Mouse (Mus musculus): ENCODE results near the gene Flcn. TPM values are rescaled to one million over a fixed set of nuclear protein-coding genes. Genes with fewer than 3 reads are reported as not detected.
A peak's percentile ranks its signal among the peaks of the same experiment; 100 is the strongest.

Flcn gene
- polyA plus RNA-seq, 1 experiment: 20.3 TPM

- Histone ChIP-seq H3K4me1 (ENCODE audit: control insufficient read depth, insufficient read depth, low read length) (peaks cover 7% of the 10 kb centered on the region), H3K36me3 (ENCODE audit: control insufficient read depth, insufficient read depth, low read length) (peaks cover 6% of the 10 kb centered on the region), H3K27me3 (ENCODE audit: control insufficient read depth, insufficient read depth, low read length) (no peaks in the 10 kb centered on the region), H3K27ac (ENCODE audit: control insufficient read depth, insufficient read depth, low read depth, low read length) (peak overlapping the region; percentile 92), H3K4me3 (ENCODE audit: control insufficient read depth, low read depth, low read length) (peak overlapping the region; percentile 85)
- TF ChIP-seq POLR2A (IDR thresholded peaks at IDR 0.05; ENCODE audit: control insufficient read depth, low read depth, low read length): peak; percentile 47; the same call in 1 of the 2 replicates
- TF ChIP-seq CTCF (IDR thresholded peaks at IDR 0.05; ENCODE audit: control insufficient read depth, insufficient read depth, insufficient replicate concordance, low read depth, low read length): no peak
Measured at GRCm38 (mm10) chr11:59786444-59787198, 23.2 kb downstream of the Flcn start.

GRCm38 (mm10) chr11:59783591-59783990 lies 26.2 kb downstream of the Flcn start:
- Histone ChIP-seq H3K27me3 (ENCODE audit: control insufficient read depth, insufficient read depth, low read length) (no peaks in the 10 kb centered on the region), H3K36me3 (ENCODE audit: control insufficient read depth, insufficient read depth, low read length) (peaks cover 6% of the 10 kb centered on the region), H3K4me1 (ENCODE audit: control insufficient read depth, insufficient read depth, low read length) (peaks cover 7% of the 10 kb centered on the region), H3K4me3 (ENCODE audit: control insufficient read depth, low read depth, low read length) (peak overlapping the region; percentile 85), H3K27ac (ENCODE audit: control insufficient read depth, insufficient read depth, low read depth, low read length) (no peak overlapping the region)
- TF ChIP-seq POLR2A (IDR thresholded peaks at IDR 0.05; ENCODE audit: control insufficient read depth, low read depth, low read length) (no peak), CTCF (IDR thresholded peaks at IDR 0.05; ENCODE audit: control insufficient read depth, insufficient read depth, insufficient replicate concordance, low read depth, low read length) (no peak)

- H3K4me1 ChIP-seq (ENCODE audit: control insufficient read depth, insufficient read depth, low read length): peaks cover 4% of the 10 kb centered on the region
- peak overlapping the region; percentile 70 for H3K4me3 ChIP-seq (ENCODE audit: control insufficient read depth, low read depth, low read length)
- H3K36me3 ChIP-seq (ENCODE audit: control insufficient read depth, insufficient read depth, low read length): peaks cover 6% of the 10 kb centered on the region
- H3K27me3 ChIP-seq (ENCODE audit: control insufficient read depth, insufficient read depth, low read length): no peaks in the 10 kb centered on the region
- peak overlapping the region; percentile 9; the same call in 1 of the 2 replicates for H3K27ac ChIP-seq (ENCODE audit: control insufficient read depth, insufficient read depth, low read depth, low read length)
- TF ChIP-seq CTCF (IDR thresholded peaks at IDR 0.05; ENCODE audit: control insufficient read depth, insufficient read depth, insufficient replicate concordance, low read depth, low read length): no peak
- no peak for TF ChIP-seq POLR2A (IDR thresholded peaks at IDR 0.05; ENCODE audit: control insufficient read depth, low read depth, low read length)
Measured at GRCm38 (mm10) chr11:59782091-59782590, 27.7 kb downstream of the Flcn start.

- no peaks in the 10 kb centered on the region for H3K27me3 ChIP-seq (ENCODE audit: control insufficient read depth, insufficient read depth, low read length)
- peak overlapping the region; percentile 64 for H3K4me3 ChIP-seq (ENCODE audit: control insufficient read depth, low read depth, low read length)
Measured at GRCm38 (mm10) chr11:59780241-59780640, 29.6 kb downstream of the Flcn start.

GRCm38 (mm10) chr11:59779406-59779805 lies 30.4 kb downstream of the Flcn start:
- H3K27ac ChIP-seq (ENCODE audit: control insufficient read depth, insufficient read depth, low read depth, low read length): peak overlapping the region; percentile 72
- peak overlapping the region; percentile 80 for H3K4me3 ChIP-seq (ENCODE audit: control insufficient read depth, low read depth, low read length)
- no peak for TF ChIP-seq POLR2A (IDR thresholded peaks at IDR 0.05; ENCODE audit: control insufficient read depth, low read depth, low read length)
- TF ChIP-seq CTCF (IDR thresholded peaks at IDR 0.05; ENCODE audit: control insufficient read depth, insufficient read depth, insufficient replicate concordance, low read depth, low read length): no peak

More at GRCm38 (mm10) chr11:59780241-59780640, 29.6 kb downstream of the Flcn start:
- H3K4me1 ChIP-seq (ENCODE audit: control insufficient read depth, insufficient read depth, low read length): no peaks in the 10 kb centered on the region
- TF ChIP-seq POLR2A (IDR thresholded peaks at IDR 0.05; ENCODE audit: control insufficient read depth, low read depth, low read length) (peak; percentile 39; the same call in 1 of the 2 replicates), CTCF (IDR thresholded peaks at IDR 0.05; ENCODE audit: control insufficient read depth, insufficient read depth, insufficient replicate concordance, low read depth, low read length) (no peak)
- peaks cover 6% of the 10 kb centered on the region for H3K36me3 ChIP-seq (ENCODE audit: control insufficient read depth, insufficient read depth, low read length)
- H3K27ac ChIP-seq (ENCODE audit: control insufficient read depth, insufficient read depth, low read depth, low read length): peak overlapping the region; percentile 77

GRCm38 (mm10) chr11:59778874-59779223 lies 31.0 kb downstream of the Flcn start:
- TF ChIP-seq POLR2A (IDR thresholded peaks at IDR 0.05; ENCODE audit: control insufficient read depth, low read depth, low read length) (no peak), CTCF (IDR thresholded peaks at IDR 0.05; ENCODE audit: control insufficient read depth, insufficient read depth, insufficient replicate concordance, low read depth, low read length) (no peak)
- peak overlapping the region; percentile 30 for H3K4me3 ChIP-seq (ENCODE audit: control insufficient read depth, low read depth, low read length)
- 0 out of 2 replicates have a peak, but pooled peaks cover under 1% of the 10 kb centered on the region for H3K4me1 ChIP-seq (ENCODE audit: control insufficient read depth, insufficient read depth, low read length)
- peaks cover 1% of the 10 kb centered on the region; the same call in 1 of the 2 replicates for H3K36me3 ChIP-seq (ENCODE audit: control insufficient read depth, insufficient read depth, low read length)
- no peak overlapping the region; the same call in 1 of the 2 replicates for H3K27ac ChIP-seq (ENCODE audit: control insufficient read depth, insufficient read depth, low read depth, low read length)
- no peaks in the 10 kb centered on the region for H3K27me3 ChIP-seq (ENCODE audit: control insufficient read depth, insufficient read depth, low read length)

More at GRCm38 (mm10) chr11:59779406-59779805, 30.4 kb downstream of the Flcn start:
- no peaks in the 10 kb centered on the region for H3K27me3 ChIP-seq (ENCODE audit: control insufficient read depth, insufficient read depth, low read length)
- no peaks in the 10 kb centered on the region for H3K4me1 ChIP-seq (ENCODE audit: control insufficient read depth, insufficient read depth, low read length)
- H3K36me3 ChIP-seq (ENCODE audit: control insufficient read depth, insufficient read depth, low read length): peaks cover 2% of the 10 kb centered on the region

GRCm38 (mm10) chr11:59778181-59778873 lies 31.5 kb downstream of the Flcn start:
- no peak for TF ChIP-seq POLR2A (IDR thresholded peaks at IDR 0.05; ENCODE audit: control insufficient read depth, low read depth, low read length)
- peak; percentile 89; the same call in 1 of the 2 replicates for TF ChIP-seq CTCF (IDR thresholded peaks at IDR 0.05; ENCODE audit: control insufficient read depth, insufficient read depth, insufficient replicate concordance, low read depth, low read length)
- 0 out of 2 replicates have a peak, but pooled peaks cover 2% of the 10 kb centered on the region for H3K4me1 ChIP-seq (ENCODE audit: control insufficient read depth, insufficient read depth, low read length)
- no peak overlapping the region for H3K27ac ChIP-seq (ENCODE audit: control insufficient read depth, insufficient read depth, low read depth, low read length)
- H3K4me3 ChIP-seq (ENCODE audit: control insufficient read depth, low read depth, low read length): peak overlapping the region; percentile 30
- H3K36me3 ChIP-seq (ENCODE audit: control insufficient read depth, insufficient read depth, low read length): peaks cover 3% of the 10 kb centered on the region; the same call in 1 of the 2 replicates
- H3K27me3 ChIP-seq (ENCODE audit: control insufficient read depth, insufficient read depth, low read length): no peaks in the 10 kb centered on the region
